Mouse (Mus musculus): ENCODE results near the gene Onecut1.

DNA sequence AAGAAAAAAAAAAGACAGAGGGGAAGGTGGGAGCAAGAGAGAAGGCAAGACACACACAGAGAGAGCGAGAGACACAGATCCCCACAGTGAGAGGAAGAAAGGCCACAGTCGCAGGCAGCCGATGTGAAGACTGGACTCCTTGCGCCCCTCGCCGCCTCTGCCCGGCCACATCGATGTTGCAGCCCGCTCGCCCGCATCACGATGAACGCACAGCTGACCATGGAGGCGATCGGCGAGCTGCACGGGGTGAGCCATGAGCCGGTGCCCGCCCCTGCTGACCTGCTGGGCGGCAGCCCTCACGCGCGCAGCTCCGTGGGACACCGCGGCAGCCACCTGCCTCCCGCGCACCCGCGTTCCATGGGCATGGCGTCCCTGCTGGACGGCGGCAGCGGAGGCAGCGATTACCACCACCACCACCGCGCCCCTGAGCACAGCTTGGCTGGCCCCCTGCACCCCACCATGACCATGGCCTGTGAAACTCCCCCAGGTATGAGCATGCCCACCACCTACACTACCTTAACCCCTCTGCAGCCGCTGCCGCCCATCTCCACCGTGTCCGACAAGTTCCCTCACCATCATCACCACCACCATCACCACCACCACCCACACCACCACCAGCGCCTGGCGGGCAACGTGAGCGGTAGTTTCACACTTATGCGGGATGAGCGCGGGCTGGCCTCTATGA, 517 bp downstream of the Onecut1 start:
- TF ChIP-seq POLR2A (IDR thresholded peaks at IDR 0.05; ENCODE audit: extremely low read depth, insufficient read depth, low read length) (no peak), CTCF (IDR thresholded peaks at IDR 0.05; ENCODE audit: extremely low read depth, insufficient read depth, low read length) (no peak)

Data from cortical plate, adult 2 months (tissue).